Mouse (Mus musculus) left cerebral cortex, adult 8-10 months (tissue): Measurements from ENCODE around the gene C130032M10Rik. TPM values are rescaled to one million over a fixed set of nuclear protein-coding genes. Genes with fewer than 3 reads are reported as not detected.

ENCODE experiments used
- DNase-seq, 2 experiments: peaks; one replicate each; pipeline ENCODE4 v3.0.0; 2022; ENCODE audit warnings: low spot score in 2 of 2
- total RNA-seq, 4 experiments: library from RNA; stranded (reverse); gene quantifications; 2 replicates each; pipeline ENCODE4 v1.2.4; 2022

The C130032M10Rik gene
- total RNA-seq, result not detected

DNA sequence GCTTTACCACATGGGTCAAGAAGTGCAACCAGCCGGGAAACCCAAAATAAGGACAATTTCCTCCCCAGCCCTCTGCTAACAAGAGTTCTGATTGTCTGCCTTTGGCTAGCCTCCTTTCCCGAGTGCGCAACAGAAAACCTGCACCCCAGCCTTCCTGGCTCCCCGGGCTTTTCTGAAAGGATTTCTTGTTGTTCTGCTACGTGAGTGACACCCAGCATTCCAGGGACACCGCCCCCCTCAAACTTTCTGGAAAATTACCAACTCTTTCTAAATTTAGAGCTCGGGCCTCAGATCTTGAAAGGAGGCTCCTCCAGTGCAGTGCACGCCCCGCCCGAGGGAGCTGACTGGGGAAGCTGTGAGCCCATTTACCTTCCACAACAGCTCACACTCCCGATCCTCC, at the start of gene C130032M10Rik:
C130032M10Rik (plus strand) TSS at position 334 of the 400 bp plus-strand sequence.
- no peak for DNase-seq

- no peak for DNase-seq
Observed at GRCm38 (mm10) chr9:114466871-114467270, 48.6 kb upstream of the C130032M10Rik start.

DNA sequence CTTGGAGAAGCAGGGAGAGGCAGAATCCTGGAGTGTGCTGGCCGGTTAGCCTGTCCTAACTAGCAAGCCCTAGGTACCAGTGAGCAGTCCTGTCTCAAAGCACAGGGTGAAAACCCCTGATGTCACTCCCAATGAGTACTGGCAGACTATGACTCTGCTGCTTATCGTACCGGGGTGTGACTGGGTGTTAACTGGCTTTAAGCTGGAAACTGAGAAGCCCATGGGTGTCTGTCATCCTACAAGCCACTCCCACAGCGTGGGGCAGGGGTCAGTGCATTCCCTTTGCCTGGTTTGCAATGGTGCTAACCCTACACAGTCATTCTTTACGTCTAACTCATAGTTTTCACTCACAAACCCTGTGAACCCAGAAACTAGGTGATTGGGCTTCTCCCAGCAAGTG, 47.3 kb upstream of the C130032M10Rik start:
- no peak for DNase-seq

GRCm38 (mm10) chr9:114468701-114469100, 46.8 kb upstream of the C130032M10Rik start:
- no peak for DNase-seq

- DNase-seq, result no peak
Observed at GRCm38 (mm10) chr9:114471892-114472291, 43.6 kb upstream of the C130032M10Rik start.

GRCm38 (mm10) chr9:114477019-114477418, 38.5 kb upstream of the C130032M10Rik start:
- DNase-seq, result no peak

DNA sequence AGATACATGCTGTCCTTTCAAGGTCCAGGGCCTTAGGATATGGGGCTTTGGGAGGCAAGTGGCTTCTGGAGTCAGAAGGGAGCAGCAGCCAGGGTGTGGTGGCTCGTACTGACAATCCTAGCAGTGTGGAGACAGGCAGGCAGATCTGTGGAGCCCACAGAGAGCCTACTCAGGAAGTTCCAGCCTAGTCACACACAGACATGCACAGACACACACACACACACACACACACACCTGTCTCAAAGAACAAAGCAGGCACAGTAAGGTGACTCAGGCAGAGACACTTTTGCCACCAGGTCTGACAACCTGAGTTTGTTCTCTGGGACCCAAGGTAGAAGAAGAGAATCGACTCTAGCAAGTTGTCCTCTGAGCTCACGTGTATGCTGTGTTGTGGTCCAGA, 34.6 kb upstream of the C130032M10Rik start:
- DNase-seq, result no peak

DNA sequence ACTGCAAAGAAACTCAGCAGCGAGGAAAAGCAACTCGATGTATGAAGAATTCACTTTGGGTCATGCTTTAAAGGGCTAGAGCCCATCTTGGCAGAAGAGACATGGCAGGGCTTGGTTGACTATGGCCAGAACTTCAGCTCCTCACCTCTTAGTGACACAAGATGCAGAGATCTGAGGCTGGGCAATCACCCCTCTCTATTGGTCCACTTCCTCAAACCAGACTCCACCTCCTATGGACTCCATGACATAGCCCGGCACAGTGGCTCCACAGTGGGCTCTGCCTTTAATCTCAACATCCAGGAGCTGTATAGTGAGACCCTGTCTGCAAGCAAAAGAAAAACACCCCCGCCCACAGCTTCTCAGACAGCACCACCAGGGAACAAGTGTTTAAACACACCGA, 30.7 kb upstream of the C130032M10Rik start:
- DNase-seq, result no peak

GRCm38 (mm10) chr9:114486808-114487207, 28.7 kb upstream of the C130032M10Rik start:
- DNase-seq, result no peak

- no peak for DNase-seq
Observed at GRCm38 (mm10) chr9:114487481-114488258, 27.8 kb upstream of the C130032M10Rik start.

DNA sequence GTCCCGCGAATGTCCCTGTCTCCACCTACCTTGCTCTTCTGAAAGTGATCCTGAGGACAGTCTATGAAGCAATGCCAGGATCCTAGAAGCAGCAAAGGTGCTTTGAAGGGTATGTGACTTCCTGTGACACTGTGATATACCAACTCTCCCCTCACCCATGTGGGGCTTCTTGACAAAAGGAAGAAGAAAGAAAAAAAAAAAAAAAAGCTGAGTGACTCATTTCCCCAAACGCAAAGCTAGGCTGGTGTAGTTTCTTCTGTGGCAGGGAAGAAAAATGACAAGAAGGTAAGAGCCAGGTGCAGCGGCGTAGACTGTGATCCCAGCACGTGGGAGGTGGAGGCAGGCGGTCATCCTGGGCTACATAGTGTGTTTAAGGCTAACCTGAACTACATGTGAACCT, 19.0 kb upstream of the C130032M10Rik start:
- no peak for DNase-seq

DNA sequence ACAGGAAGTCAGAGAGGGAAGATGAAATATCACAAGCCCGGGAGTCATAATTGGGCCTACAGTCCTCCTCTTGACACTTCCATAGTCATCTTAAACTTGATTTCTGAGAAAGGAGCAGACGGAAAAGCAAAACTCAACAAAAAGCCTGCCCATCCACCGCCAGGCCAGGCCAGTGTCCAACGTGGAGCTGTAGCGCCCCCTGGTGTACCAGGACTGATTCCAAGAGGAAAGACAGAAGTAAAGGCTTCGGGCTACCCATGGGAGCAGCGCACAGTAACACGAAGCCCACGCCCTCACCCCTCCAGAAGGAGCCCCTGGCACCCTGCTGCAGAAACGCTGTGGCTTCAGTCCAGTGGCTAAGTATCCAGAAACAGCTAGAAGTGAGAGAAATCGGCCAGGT, 17.3 kb upstream of the C130032M10Rik start:
- peak; percentile 27 to 52 for DNase-seq

DNA sequence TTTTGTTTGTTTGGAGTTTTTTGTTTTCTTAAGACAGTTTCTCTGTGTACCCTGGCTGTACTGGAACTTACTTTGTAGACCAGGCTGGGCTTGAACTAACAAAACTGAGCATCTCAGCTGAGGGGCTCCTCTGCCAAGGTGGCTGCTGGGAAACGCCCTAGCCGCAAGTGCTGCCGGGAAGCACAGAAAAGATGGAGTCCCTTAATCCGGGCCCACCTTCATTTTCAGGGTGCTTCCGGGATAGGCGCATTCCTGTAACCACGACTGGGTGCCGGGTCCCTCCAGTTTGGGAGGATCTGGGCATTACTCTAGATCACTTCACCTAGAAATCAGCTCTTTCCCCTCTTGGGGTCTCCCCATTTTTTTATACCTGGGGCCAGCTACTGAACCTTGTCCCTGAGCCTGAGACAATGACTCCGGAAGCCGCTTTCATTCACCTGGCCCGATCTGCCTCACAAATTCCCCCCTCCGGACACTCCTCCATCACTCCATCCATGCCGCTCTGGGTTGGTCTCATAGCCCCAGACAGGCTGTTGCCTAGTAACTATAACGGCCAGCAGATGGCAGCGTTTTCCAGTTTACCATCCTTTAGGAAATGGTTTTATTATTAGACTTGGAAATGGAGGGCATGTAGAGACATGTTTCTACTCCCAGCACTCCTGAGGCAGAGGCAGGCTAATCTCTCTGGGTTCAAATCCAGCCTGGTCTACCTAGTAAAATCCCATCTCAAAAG, 15.5 kb upstream of the C130032M10Rik start:
- no peak for DNase-seq

- no peak for DNase-seq
Observed at GRCm38 (mm10) chr9:114501111-114501510, 14.4 kb upstream of the C130032M10Rik start.

GRCm38 (mm10) chr9:114501913-114502312, 13.6 kb upstream of the C130032M10Rik start:
- no peak for DNase-seq

- DNase-seq, result no peak
Observed at GRCm38 (mm10) chr9:114502711-114503427, 12.6 kb upstream of the C130032M10Rik start.

DNA sequence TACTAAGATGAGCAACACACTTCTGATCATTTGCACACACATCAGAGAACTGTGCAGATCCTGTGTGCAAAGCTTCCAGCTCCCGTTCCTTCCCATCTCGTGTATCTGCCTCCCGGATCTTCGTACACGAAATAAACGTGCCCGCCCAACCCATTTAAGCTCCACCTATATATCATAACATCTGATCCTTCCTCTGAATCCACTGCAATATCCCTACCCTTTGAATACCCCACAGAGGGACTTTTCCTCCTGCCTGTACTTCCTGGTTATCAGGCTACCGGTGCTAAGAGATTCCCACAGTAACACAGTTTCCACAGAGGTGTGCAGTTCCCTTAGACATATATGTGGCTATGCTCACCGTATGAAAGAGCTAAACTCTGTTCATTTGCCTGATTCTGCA, 10.7 kb upstream of the C130032M10Rik start, which contains the start of gene Ccr4:
Ccr4 (minus strand) TSS at position 101 of the 400 bp plus-strand sequence.
- no peak for DNase-seq

- DNase-seq, result no peak
Observed at GRCm38 (mm10) chr9:114506564-114506963, 8.9 kb upstream of the C130032M10Rik start.

DNA sequence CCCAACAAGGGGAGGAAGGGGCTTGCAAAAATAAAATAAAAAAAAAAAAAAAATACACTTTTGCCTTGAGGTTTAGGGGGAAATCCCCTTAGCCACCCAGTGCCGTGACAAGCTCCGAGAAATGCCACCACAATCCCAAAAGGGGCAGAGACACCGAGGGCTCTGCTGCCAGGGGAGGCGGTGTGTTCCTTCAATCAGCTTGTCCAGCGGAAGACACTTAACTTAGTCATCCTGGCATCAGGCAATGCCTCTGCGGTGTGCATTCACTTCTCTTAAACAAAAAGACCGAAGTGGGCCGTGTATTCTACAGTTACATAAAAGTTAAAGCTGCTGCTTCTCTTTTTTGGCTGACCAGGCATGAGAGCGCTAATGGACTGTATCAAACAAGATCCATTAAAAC, 8.1 kb upstream of the C130032M10Rik start:
- no peak for DNase-seq

GRCm38 (mm10) chr9:114509785-114510184, 5.7 kb upstream of the C130032M10Rik start:
- DNase-seq, result no peak

GRCm38 (mm10) chr9:114512831-114513230, 2.7 kb upstream of the C130032M10Rik start:
- DNase-seq, result no peak

GRCm38 (mm10) chr9:114517924-114518497, 2.5 kb downstream of the C130032M10Rik start:
- no peak for DNase-seq
